Mouse (Mus musculus): ENCODE measurements around the gene Sirt4. TPM values are rescaled to one million over a fixed set of nuclear protein-coding genes. Genes with fewer than 3 reads are reported as not detected.
"Not testable (repeated sequence)": the region's sequence is repeated elsewhere in the genome, so short reads cannot be mapped to it uniquely, and the experiment has no call there.

The Sirt4 gene
- polyA plus RNA-seq, 1 experiment from 2014 or later, result 23.8 TPM

- H3K4me3 ChIP-seq, result no peak overlapping the region
- ATAC-seq (ENCODE audit: low FRiP score, low read depth), result no peak
- H3K4me2 ChIP-seq (replicated peaks), result no peak overlapping the region
- 57% methylated on average over 9 of the region's 9 CpGs for WGBS
- no peaks in the 10 kb centered on the region for H3K36me3 ChIP-seq
- H3K27me3 ChIP-seq (replicated peaks), result no peaks in the 10 kb centered on the region
- no peak overlapping the region for H3K9ac ChIP-seq
- H3K27ac ChIP-seq, result no peak overlapping the region
- no peaks in the 10 kb centered on the region for H3K4me1 ChIP-seq
- no peaks in the 10 kb centered on the region for H3K9me3 ChIP-seq
These were observed 14.0 kb upstream of the Sirt4 start for GRCm38 (mm10) chr5:115498307-115499240.

GRCm38 (mm10) chr5:115497033-115497432 lies 12.5 kb upstream of the Sirt4 start:
- peaks cover 3% of the 10 kb centered on the region for H3K4me1 ChIP-seq
- H3K4me3 ChIP-seq, result no peak overlapping the region
- 83% methylated on average over 7 of the region's 7 CpGs for WGBS
- no peak for ATAC-seq (ENCODE audit: low FRiP score, low read depth)
- H3K4me2 ChIP-seq (replicated peaks), result no peak overlapping the region
- no peak overlapping the region for H3K9ac ChIP-seq
- H3K36me3 ChIP-seq, result no peaks in the 10 kb centered on the region
- H3K27ac ChIP-seq, result no peak overlapping the region
- no peaks in the 10 kb centered on the region for H3K9me3 ChIP-seq
- no peaks in the 10 kb centered on the region for H3K27me3 ChIP-seq (replicated peaks)

GRCm38 (mm10) chr5:115495618-115496017 lies 11.1 kb upstream of the Sirt4 start:
- 78% methylated on average over 3 of the region's 3 CpGs for WGBS
- not testable (repeated sequence) for ATAC-seq (ENCODE audit: low FRiP score, low read depth); H3K9me3 ChIP-seq; H3K27me3 ChIP-seq (replicated peaks); H3K4me3 ChIP-seq; H3K4me2 ChIP-seq (replicated peaks); H3K9ac ChIP-seq; H3K36me3 ChIP-seq; H3K27ac ChIP-seq
- H3K4me1 ChIP-seq, result peaks cover 15% of the 10 kb centered on the region

- H3K36me3 ChIP-seq, result no peaks in the 10 kb centered on the region
- WGBS, result 72% methylated on average over 5 of the region's 5 CpGs
- H3K9me3 ChIP-seq, result no peaks in the 10 kb centered on the region
- H3K4me3 ChIP-seq, result no peak overlapping the region
- no peak overlapping the region for H3K9ac ChIP-seq
- no peaks in the 10 kb centered on the region for H3K27me3 ChIP-seq (replicated peaks)
- no peak overlapping the region for H3K4me2 ChIP-seq (replicated peaks)
- H3K27ac ChIP-seq, result no peak overlapping the region
- H3K4me1 ChIP-seq, result peaks cover 16% of the 10 kb centered on the region
- no peak for ATAC-seq (ENCODE audit: low FRiP score, low read depth)
These were observed 8.9 kb upstream of the Sirt4 start for GRCm38 (mm10) chr5:115493441-115493840.

- H3K4me3 ChIP-seq, result no peak overlapping the region
These were observed 8.3 kb upstream of the Sirt4 start for GRCm38 (mm10) chr5:115492711-115493335.

GRCm38 (mm10) chr5:115491771-115492322 lies 7.3 kb upstream of the Sirt4 start:
- H3K27me3 ChIP-seq (replicated peaks), result no peaks in the 10 kb centered on the region
- H3K36me3 ChIP-seq, result no peaks in the 10 kb centered on the region
- H3K4me2 ChIP-seq (replicated peaks), result peak overlapping the region; percentile 67
- H3K9me3 ChIP-seq, result no peaks in the 10 kb centered on the region
- H3K4me3 ChIP-seq, result no peak overlapping the region
- H3K4me1 ChIP-seq, result peaks cover 16% of the 10 kb centered on the region
- H3K27ac ChIP-seq, result no peak overlapping the region
- peak overlapping the region; percentile 40; the same call in 1 of the 2 replicates for H3K9ac ChIP-seq
- WGBS, result 5% methylated on average over 28 of the region's 28 CpGs
- no peak for ATAC-seq (ENCODE audit: low FRiP score, low read depth)

More at GRCm38 (mm10) chr5:115492711-115493335, 8.3 kb upstream of the Sirt4 start:
- Histone ChIP-seq H3K4me1 (peaks cover 16% of the 10 kb centered on the region), H3K27ac (no peak overlapping the region), H3K36me3 (no peaks in the 10 kb centered on the region), H3K9me3 (no peaks in the 10 kb centered on the region), H3K4me2 (replicated peaks) (no peak overlapping the region), H3K9ac (no peak overlapping the region), H3K27me3 (replicated peaks) (no peaks in the 10 kb centered on the region)
- no peak for ATAC-seq (ENCODE audit: low FRiP score, low read depth)
- 82% methylated on average over 6 of the region's 6 CpGs for WGBS

- H3K4me3 ChIP-seq, result no peak overlapping the region
- no peak overlapping the region for H3K9ac ChIP-seq
- WGBS, result 34% methylated on average over 5 of the region's 5 CpGs
- peak overlapping the region; percentile 67 for H3K4me2 ChIP-seq (replicated peaks)
- ATAC-seq (ENCODE audit: low FRiP score, low read depth), result no peak
- peaks cover 16% of the 10 kb centered on the region for H3K4me1 ChIP-seq
- H3K36me3 ChIP-seq, result no peaks in the 10 kb centered on the region
- H3K27me3 ChIP-seq (replicated peaks), result no peaks in the 10 kb centered on the region
- H3K9me3 ChIP-seq, result no peaks in the 10 kb centered on the region
- no peak overlapping the region for H3K27ac ChIP-seq
These were observed 6.6 kb upstream of the Sirt4 start for GRCm38 (mm10) chr5:115491076-115491475.

- no peak for ATAC-seq (ENCODE audit: low FRiP score, low read depth)
- Histone ChIP-seq H3K36me3 (no peaks in the 10 kb centered on the region), H3K27me3 (replicated peaks) (no peaks in the 10 kb centered on the region), H3K4me1 (peaks cover 16% of the 10 kb centered on the region), H3K9me3 (no peaks in the 10 kb centered on the region), H3K4me2 (replicated peaks) (peak overlapping the region; percentile 67), H3K4me3 (no peak overlapping the region), H3K9ac (no peak overlapping the region), H3K27ac (no peak overlapping the region)
- WGBS, result 10% methylated on average over 8 of the region's 8 CpGs
These were observed 6.1 kb upstream of the Sirt4 start for GRCm38 (mm10) chr5:115490638-115491000.

- Histone ChIP-seq H3K4me1 (peaks cover 16% of the 10 kb centered on the region), H3K27me3 (replicated peaks) (no peaks in the 10 kb centered on the region), H3K36me3 (no peaks in the 10 kb centered on the region), H3K4me2 (replicated peaks) (peak overlapping the region; percentile 67), H3K27ac (peak overlapping the region; percentile 100), H3K9me3 (no peaks in the 10 kb centered on the region), H3K9ac (peak overlapping the region; percentile 80), H3K4me3 (peak overlapping the region; percentile 35)
- ATAC-seq (ENCODE audit: low FRiP score, low read depth), result peak; percentile 81
- under 1% methylated on average over 50 of the region's 50 CpGs for WGBS
These were observed 5.4 kb upstream of the Sirt4 start for GRCm38 (mm10) chr5:115489699-115490637.

GRCm38 (mm10) chr5:115488841-115489698 lies 4.5 kb upstream of the Sirt4 start:
- Histone ChIP-seq H3K27me3 (replicated peaks) (no peaks in the 10 kb centered on the region), H3K36me3 (no peaks in the 10 kb centered on the region), H3K4me2 (replicated peaks) (peak overlapping the region; percentile 67), H3K4me3 (peak overlapping the region; percentile 35), H3K9ac (peak overlapping the region; percentile 80), H3K9me3 (no peaks in the 10 kb centered on the region), H3K4me1 (peaks cover 16% of the 10 kb centered on the region), H3K27ac (peak overlapping the region; percentile 100)
- WGBS, result under 1% methylated on average over 39 of the region's 39 CpGs
- ATAC-seq (ENCODE audit: low FRiP score, low read depth), result peak; percentile 74

Data from neural tube, embryonic 12.5 days (tissue).